Mouse (Mus musculus) mesoderm, embryonic 11.5 days (tissue): ENCODE measurements at regions not wholly inside any gene's neighbourhood (a gene's known extent, or its start where the extent isn't known, plus 50 kb on each side); places are given as distances from the start of the nearest gene placed in this dataset.
A peak's percentile ranks its signal among the peaks of the same experiment; 100 is the strongest.
"Not testable (repeated sequence)": the region's sequence is repeated elsewhere in the genome, so short reads cannot be mapped to it uniquely, and the experiment has no call there.

Source experiments
- DNase-seq: peaks from one replicate; pipeline ENCODE4 v3.0.0-alpha.2; 2012; ENCODE audit warnings: low read depth, low spot score

GRCm38 (mm10) chr7:77200903-77201302, 971.2 kb downstream of the Agbl1 start:
- DNase-seq, result not testable (repeated sequence)

GRCm38 (mm10) chr7:77205604-77206003, 975.9 kb downstream of the Agbl1 start:
- no peak for DNase-seq

- DNase-seq, result no peak
Measured at GRCm38 (mm10) chr7:77249391-77249790, 1019.7 kb downstream of the Agbl1 start.

GRCm38 (mm10) chr7:77287657-77288056, 1058.0 kb downstream of the Agbl1 start:
- no peak for DNase-seq

GRCm38 (mm10) chr7:77294984-77295642, 1065.4 kb downstream of the Agbl1 start:
- no peak for DNase-seq

GRCm38 (mm10) chr7:77303227-77303626, 1073.5 kb downstream of the Agbl1 start:
- no peak for DNase-seq

GRCm38 (mm10) chr7:77303935-77304334, 1074.2 kb downstream of the Agbl1 start:
- peak; percentile 31 for DNase-seq

GRCm38 (mm10) chr7:77305471-77305870, 1075.8 kb downstream of the Agbl1 start:
- DNase-seq, result no peak

GRCm38 (mm10) chr7:77311661-77312060, 1082.0 kb downstream of the Agbl1 start:
- DNase-seq, result no peak

- DNase-seq, result no peak
Measured at GRCm38 (mm10) chr7:77325140-77325539, 1095.5 kb downstream of the Agbl1 start.

- no peak for DNase-seq
Measured at GRCm38 (mm10) chr7:77326836-77327235, 1097.1 kb downstream of the Agbl1 start.

GRCm38 (mm10) chr7:77327516-77327915, 1097.8 kb downstream of the Agbl1 start:
- DNase-seq, result no peak

GRCm38 (mm10) chr7:77338630-77339029, 1108.9 kb downstream of the Agbl1 start:
- DNase-seq, result no peak
